Mouse (Mus musculus): ENCODE results near the gene Etv4. TPM values are rescaled to one million over a fixed set of nuclear protein-coding genes. Genes with fewer than 3 reads are reported as not detected.

Gene Etv4
- polyA plus RNA-seq, 1 experiment from 2014 or later = 8.7 TPM

DNA sequence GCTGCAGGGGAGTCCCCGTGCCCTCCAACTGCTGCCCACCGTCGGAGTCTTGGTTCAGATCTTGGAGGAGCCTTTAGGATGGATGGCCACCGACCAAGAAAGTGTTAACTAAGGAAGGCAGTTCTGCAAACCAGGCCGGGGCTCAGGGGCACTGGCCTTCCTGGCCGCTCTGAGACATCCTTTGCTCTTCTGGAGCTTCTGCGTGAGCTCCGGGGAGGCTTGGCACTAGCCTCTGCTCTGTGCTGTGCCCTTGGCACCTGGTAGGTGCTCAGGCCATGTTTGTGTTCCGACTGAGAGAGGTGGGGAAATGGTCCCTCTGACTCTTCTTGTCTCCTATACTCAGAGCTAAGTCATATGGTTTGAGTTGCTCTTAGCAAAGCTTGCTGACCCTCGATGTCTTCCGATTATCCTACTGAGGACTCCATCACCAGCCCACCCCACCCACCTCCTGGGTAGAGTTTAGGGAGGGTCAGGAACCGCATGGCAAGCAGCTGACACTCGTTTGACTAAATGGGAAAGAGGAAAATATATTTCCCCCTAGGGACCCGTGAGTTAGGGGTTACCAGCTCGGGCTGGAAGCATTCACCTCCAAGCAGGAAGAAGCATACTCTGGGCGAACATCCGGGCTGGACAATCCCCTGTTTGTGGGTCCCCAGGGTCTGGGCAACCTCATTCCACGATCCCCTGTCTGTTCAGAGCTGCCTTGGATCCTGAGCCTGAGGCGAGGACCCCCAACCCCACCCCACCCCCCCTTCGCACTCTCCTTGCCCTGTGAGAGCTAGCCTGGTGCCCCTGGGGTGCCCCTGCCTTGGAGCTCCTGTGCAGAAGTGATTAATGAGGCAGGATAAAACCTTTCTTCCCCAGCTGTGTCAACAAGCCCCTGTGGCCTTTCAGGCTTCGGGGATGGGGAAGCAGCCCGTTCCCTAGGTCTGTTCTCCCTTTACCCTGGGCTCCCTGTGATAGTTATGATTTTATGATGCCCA is 30.2 kb upstream of the Etv4 start:
- Histone ChIP-seq H3K9ac (ENCODE audit: low read depth, low read length) (peak overlapping the region; percentile 24; the same call in 1 of the 2 replicates), H3K9me3 (replicated peaks; ENCODE audit: control insufficient read depth, low read length) (peaks cover 3% of the 10 kb centered on the region; the same call in 1 of the 2 replicates), H3K4me3 (ENCODE audit: low read depth, low read length) (no peak overlapping the region), H3K36me3 (ENCODE audit: control insufficient read depth, insufficient read depth, low read length) (no peaks in the 10 kb centered on the region), H3K27ac (ENCODE audit: low read depth, low read length) (no peak overlapping the region), H3K4me2 (peak overlapping the region; percentile 55), H3K4me1 (ENCODE audit: control insufficient read depth, insufficient read depth, low read length) (peaks cover 11% of the 10 kb centered on the region), H3K27me3 (ENCODE audit: control insufficient read depth, insufficient read depth, low read length) (0 out of 2 replicates have a peak, but pooled peaks cover 3% of the 10 kb centered on the region)
- WGBS (ENCODE audit: insufficient replicate concordance) = 19% methylated on average over 22 of the region's 22 CpGs
- 0 out of 2 replicates have a peak, but pooled peaks have one; percentile 9 for ATAC-seq (replicated peaks; ENCODE audit: insufficient number of reproducible peaks, low FRiP score, low TSS enrichment)

DNA sequence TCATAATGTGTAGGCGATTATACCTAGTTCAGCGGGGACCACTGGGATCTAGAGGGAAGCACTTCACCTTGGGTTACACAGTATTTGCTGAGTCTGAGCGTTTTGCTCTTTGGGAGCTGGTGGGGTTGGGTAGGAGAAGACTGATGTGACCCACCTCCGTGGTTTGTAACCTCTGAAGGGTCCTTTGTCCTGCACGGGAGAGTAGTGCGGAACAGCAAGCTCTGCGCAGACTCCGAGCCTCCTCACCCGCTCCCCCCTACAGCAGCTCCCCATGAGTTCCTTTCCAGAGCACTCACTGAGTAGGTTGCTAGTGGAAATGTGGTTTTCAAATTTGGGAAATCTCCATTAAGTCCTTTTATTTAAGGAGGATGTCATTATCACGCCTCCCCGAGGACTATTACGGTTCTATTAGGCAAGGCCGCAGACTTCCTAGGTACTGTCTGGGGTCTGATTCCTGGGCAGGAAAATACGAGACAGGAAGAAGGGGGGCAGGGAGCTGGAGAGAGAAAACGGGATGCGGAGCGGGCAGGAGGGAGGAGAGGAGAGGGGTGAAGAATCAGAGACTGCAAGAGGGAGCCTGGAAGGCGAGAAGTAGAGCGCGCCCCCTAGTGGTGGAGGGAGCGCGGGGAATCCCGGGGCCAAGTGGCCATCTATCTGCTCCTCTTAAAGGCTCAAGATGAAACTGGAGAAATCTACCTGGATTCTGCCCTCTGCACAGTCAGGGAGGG is 29.4 kb upstream of the Etv4 start:
- H3K9ac ChIP-seq (ENCODE audit: low read depth, low read length) = peak overlapping the region; percentile 24; the same call in 1 of the 2 replicates
- peaks cover 11% of the 10 kb centered on the region for H3K4me1 ChIP-seq (ENCODE audit: control insufficient read depth, insufficient read depth, low read length)
- H3K27ac ChIP-seq (ENCODE audit: low read depth, low read length) = peak overlapping the region; percentile 43; the same call in 1 of the 2 replicates
- no peaks in the 10 kb centered on the region for H3K36me3 ChIP-seq (ENCODE audit: control insufficient read depth, insufficient read depth, low read length)
- 0 out of 2 replicates have a peak, but pooled peaks cover 4% of the 10 kb centered on the region for H3K27me3 ChIP-seq (ENCODE audit: control insufficient read depth, insufficient read depth, low read length)
- ATAC-seq (replicated peaks; ENCODE audit: insufficient number of reproducible peaks, low FRiP score, low TSS enrichment) = peak; percentile 32; the same call in 1 of the 2 replicates
- H3K4me3 ChIP-seq (ENCODE audit: low read depth, low read length) = peak overlapping the region; percentile 25
- H3K4me2 ChIP-seq = peak overlapping the region; percentile 55
- WGBS (ENCODE audit: insufficient replicate concordance) = 13% methylated on average over 23 of the region's 23 CpGs
- no peaks in the 10 kb centered on the region; the same call in 1 of the 2 replicates for H3K9me3 ChIP-seq (replicated peaks; ENCODE audit: control insufficient read depth, low read length)

DNA sequence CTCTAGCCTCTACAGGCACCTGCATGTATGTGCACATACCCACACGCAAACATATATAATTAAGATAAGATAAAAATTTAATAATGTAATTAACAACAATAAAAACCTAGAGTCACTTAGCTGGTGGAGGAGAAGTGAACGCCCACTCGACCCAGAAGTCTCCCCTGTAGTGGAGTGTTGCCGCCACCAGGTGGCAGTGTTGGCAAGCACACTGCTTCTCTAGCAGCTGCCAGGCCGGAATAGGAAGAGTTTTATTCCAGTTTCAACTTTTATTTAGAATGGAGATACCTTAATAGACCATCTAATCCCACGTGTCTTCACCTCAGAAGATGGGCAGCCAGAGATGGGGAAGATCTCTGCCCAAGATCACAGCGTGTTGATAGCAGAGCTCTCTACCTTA is 28.1 kb upstream of the Etv4 start:
- Histone ChIP-seq H3K4me2 (no peak overlapping the region), H3K9ac (ENCODE audit: low read depth, low read length) (no peak overlapping the region)

DNA sequence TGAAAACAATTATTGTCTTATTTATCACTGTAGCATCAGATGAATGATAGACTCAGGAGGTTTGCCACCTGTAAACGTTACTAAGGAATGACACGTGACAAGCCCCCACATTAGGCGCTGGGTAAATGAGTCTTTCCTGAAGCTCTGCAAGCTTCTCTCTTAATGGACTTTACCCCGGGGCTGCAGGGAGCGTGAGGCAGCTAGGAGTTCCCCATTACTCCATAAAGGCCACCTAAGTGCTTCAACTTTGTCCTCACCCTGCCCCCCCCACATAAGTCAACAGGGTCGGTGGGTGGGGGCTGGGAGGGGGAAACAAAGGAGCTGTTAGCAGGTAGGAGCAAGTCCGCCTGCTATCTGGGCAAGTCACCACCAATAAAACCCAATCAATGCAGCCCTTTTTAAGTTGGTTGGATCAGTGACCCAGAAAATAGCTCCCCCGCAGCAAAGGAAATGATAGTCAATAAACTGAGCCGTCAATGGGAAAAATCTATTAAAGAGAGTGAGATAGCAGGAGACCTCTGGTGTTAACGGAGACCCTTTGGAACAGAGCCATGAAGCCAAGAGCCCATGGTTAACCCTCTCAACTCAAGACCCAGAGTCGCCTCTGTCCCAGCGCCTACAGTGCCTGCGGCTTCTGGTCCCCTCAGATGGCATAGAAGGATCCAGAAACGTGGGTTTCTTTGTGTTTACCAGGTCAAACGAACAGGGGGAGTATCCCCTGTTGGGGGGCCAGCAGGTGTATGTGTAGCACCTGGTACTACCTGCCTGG is 24.1 kb upstream of the Etv4 start:
- H3K9ac ChIP-seq (ENCODE audit: low read depth, low read length) = no peak overlapping the region
- WGBS (ENCODE audit: insufficient replicate concordance) = 51% methylated on average over 15 of the region's 15 CpGs
- no peak overlapping the region for H3K4me3 ChIP-seq (ENCODE audit: low read depth, low read length)
- H3K27ac ChIP-seq (ENCODE audit: low read depth, low read length) = no peak overlapping the region
- peaks cover 2% of the 10 kb centered on the region; the same call in 1 of the 2 replicates for H3K4me1 ChIP-seq (ENCODE audit: control insufficient read depth, insufficient read depth, low read length)
- H3K4me2 ChIP-seq = no peak overlapping the region
- ATAC-seq (replicated peaks; ENCODE audit: insufficient number of reproducible peaks, low FRiP score, low TSS enrichment) = no peak
- no peaks in the 10 kb centered on the region for H3K36me3 ChIP-seq (ENCODE audit: control insufficient read depth, insufficient read depth, low read length)
- H3K27me3 ChIP-seq (ENCODE audit: control insufficient read depth, insufficient read depth, low read length) = 0 out of 2 replicates have a peak, but pooled peaks cover 4% of the 10 kb centered on the region
- H3K9me3 ChIP-seq (replicated peaks; ENCODE audit: control insufficient read depth, low read length) = no peaks in the 10 kb centered on the region; the same call in 1 of the 2 replicates

More for the DNA sequence above, 28.1 kb upstream of the Etv4 start:
- H3K27me3 ChIP-seq (ENCODE audit: control insufficient read depth, insufficient read depth, low read length) = 0 out of 2 replicates have a peak, but pooled peaks cover 4% of the 10 kb centered on the region
- no peak overlapping the region for H3K4me3 ChIP-seq (ENCODE audit: low read depth, low read length)
- no peak for ATAC-seq (replicated peaks; ENCODE audit: insufficient number of reproducible peaks, low FRiP score, low TSS enrichment)
- H3K4me1 ChIP-seq (ENCODE audit: control insufficient read depth, insufficient read depth, low read length) = peaks cover 11% of the 10 kb centered on the region
- H3K9me3 ChIP-seq (replicated peaks; ENCODE audit: control insufficient read depth, low read length) = no peaks in the 10 kb centered on the region; the same call in 1 of the 2 replicates
- no peaks in the 10 kb centered on the region for H3K36me3 ChIP-seq (ENCODE audit: control insufficient read depth, insufficient read depth, low read length)
- H3K27ac ChIP-seq (ENCODE audit: low read depth, low read length) = no peak overlapping the region
- WGBS (ENCODE audit: insufficient replicate concordance) = 2% methylated on average over 7 of the region's 7 CpGs

DNA sequence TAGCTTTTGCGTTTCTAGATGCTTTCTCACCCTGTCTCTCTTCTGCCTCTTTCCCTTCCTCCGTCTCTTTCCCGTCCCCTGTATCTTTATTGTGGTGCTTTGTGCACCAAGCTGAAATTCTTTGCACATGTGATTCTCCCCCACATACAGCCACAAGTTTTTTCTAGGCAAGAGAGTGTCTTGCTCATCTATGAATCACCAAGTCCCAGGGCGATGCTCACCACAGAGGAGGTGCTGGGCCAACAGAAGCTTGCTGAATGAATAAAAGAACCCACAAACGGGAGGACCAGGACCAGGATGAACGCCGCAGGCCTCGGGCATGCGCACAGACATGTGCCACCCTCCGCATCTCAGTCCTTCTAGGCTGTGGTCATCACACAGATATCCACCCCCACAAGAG is 22.1 kb upstream of the Etv4 start:
- no peak overlapping the region for H3K27ac ChIP-seq (ENCODE audit: low read depth, low read length)
- H3K27me3 ChIP-seq (ENCODE audit: control insufficient read depth, insufficient read depth, low read length) = 0 out of 2 replicates have a peak, but pooled peaks cover 4% of the 10 kb centered on the region
- no peaks in the 10 kb centered on the region; the same call in 1 of the 2 replicates for H3K9me3 ChIP-seq (replicated peaks; ENCODE audit: control insufficient read depth, low read length)
- no peak for ATAC-seq (replicated peaks; ENCODE audit: insufficient number of reproducible peaks, low FRiP score, low TSS enrichment)
- H3K36me3 ChIP-seq (ENCODE audit: control insufficient read depth, insufficient read depth, low read length) = no peaks in the 10 kb centered on the region
- 80% methylated on average over 10 of the region's 10 CpGs for WGBS (ENCODE audit: insufficient replicate concordance)
- no peaks in the 10 kb centered on the region for H3K4me1 ChIP-seq (ENCODE audit: control insufficient read depth, insufficient read depth, low read length)
- no peak overlapping the region for H3K4me3 ChIP-seq (ENCODE audit: low read depth, low read length)
- H3K4me2 ChIP-seq = no peak overlapping the region
- no peak overlapping the region for H3K9ac ChIP-seq (ENCODE audit: low read depth, low read length)

DNA sequence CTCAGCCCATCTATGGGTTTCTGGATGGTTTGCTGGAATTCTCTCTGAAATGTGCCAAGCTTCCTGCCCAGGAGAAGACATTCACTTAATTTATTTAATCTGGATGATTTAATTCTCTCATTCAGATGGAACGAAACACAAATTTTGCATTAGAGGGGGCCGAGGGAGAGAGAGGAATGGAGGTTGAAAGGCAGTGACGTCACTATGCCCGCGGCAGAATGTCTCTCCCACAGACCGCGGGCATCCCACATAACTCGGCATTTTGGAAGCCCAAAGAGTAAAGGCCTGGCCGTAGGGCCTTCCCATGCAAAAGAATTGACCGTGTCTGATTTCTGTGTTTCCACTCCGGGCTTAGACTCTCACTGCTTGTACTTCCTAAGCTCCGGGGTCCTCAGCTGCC is 21.6 kb upstream of the Etv4 start:
- no peak for ATAC-seq (replicated peaks; ENCODE audit: insufficient number of reproducible peaks, low FRiP score, low TSS enrichment)
- WGBS (ENCODE audit: insufficient replicate concordance) = 53% methylated on average over 12 of the region's 12 CpGs
- no peak overlapping the region for H3K27ac ChIP-seq (ENCODE audit: low read depth, low read length)
- peak overlapping the region; percentile 2; the same call in 1 of the 2 replicates for H3K4me2 ChIP-seq
- 0 out of 2 replicates have a peak, but pooled peaks cover 4% of the 10 kb centered on the region for H3K27me3 ChIP-seq (ENCODE audit: control insufficient read depth, insufficient read depth, low read length)
- no peak overlapping the region for H3K9ac ChIP-seq (ENCODE audit: low read depth, low read length)
- H3K4me3 ChIP-seq (ENCODE audit: low read depth, low read length) = no peak overlapping the region
- H3K4me1 ChIP-seq (ENCODE audit: control insufficient read depth, insufficient read depth, low read length) = 0 out of 2 replicates have a peak, but pooled peaks cover 3% of the 10 kb centered on the region
- H3K9me3 ChIP-seq (replicated peaks; ENCODE audit: control insufficient read depth, low read length) = no peaks in the 10 kb centered on the region; the same call in 1 of the 2 replicates
- H3K36me3 ChIP-seq (ENCODE audit: control insufficient read depth, insufficient read depth, low read length) = no peaks in the 10 kb centered on the region

DNA sequence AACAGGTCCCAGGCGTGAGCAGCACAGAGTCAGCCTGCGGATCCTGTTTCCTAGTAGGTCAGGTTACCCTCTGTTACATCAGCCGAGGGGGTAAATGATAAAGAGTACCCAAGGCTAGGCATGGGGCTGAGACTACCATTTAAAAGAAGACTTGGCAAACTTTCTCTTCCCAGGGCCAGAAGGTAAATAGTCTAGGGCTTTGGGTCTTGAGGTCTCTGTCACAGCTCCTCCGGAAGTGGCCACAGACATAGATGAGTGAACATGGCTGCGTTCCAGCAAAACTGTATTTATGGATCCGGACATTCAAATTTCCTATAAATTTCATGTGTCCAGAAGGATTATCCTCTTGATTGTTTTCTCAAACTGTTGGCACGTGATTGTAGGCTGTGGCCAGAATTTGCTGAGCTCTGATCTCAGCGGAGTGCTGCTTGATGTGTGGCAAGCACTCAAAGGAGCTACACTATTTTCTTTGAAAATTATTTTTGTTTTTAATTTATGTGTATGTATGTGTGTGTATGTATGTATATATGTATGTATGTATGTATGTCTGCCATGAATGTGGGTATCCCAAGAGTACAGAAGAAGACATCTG is 20.0 kb upstream of the Etv4 start:
- Histone ChIP-seq H3K4me1 (ENCODE audit: control insufficient read depth, insufficient read depth, low read length) (0 out of 2 replicates have a peak, but pooled peaks cover 3% of the 10 kb centered on the region), H3K27ac (ENCODE audit: low read depth, low read length) (no peak overlapping the region), H3K9ac (ENCODE audit: low read depth, low read length) (no peak overlapping the region), H3K27me3 (ENCODE audit: control insufficient read depth, insufficient read depth, low read length) (no peaks in the 10 kb centered on the region), H3K4me3 (ENCODE audit: low read depth, low read length) (no peak overlapping the region), H3K36me3 (ENCODE audit: control insufficient read depth, insufficient read depth, low read length) (no peaks in the 10 kb centered on the region), H3K4me2 (no peak overlapping the region), H3K9me3 (replicated peaks; ENCODE audit: control insufficient read depth, low read length) (no peaks in the 10 kb centered on the region)
- 83% methylated on average over 8 of the region's 8 CpGs for WGBS (ENCODE audit: insufficient replicate concordance)
- ATAC-seq (replicated peaks; ENCODE audit: insufficient number of reproducible peaks, low FRiP score, low TSS enrichment) = no peak

All from heart, embryonic 11.5 days (tissue).